Mouse (Mus musculus) stomach, embryonic 14.5 days (tissue): ENCODE data around the gene Tnfaip2. TPM values are rescaled to one million over a fixed set of nuclear protein-coding genes. Genes with fewer than 3 reads are reported as not detected.

Source experiments
- ATAC-seq: fragments of 200-750 bp; cut with Nextera tagmentation; 2 replicates; pipeline ENCODE4 v1.8.0; 2017; ENCODE audit warnings: low read depth, moderate TSS enrichment; ENCODE audit not compliant: insufficient number of reproducible peaks, insufficient read depth, low FRiP score
- H3K27ac ChIP-seq: fragments of 300-500 bp; sonication (generic); 2 replicates; pipeline ENCODE4 v1.5.1; 2014; ENCODE audit warnings: mild to moderate bottlenecking, low read length, moderate library complexity, mixed read lengths
- H3K27me3 ChIP-seq: fragments of 300-500 bp; sonication (generic); 2 replicates; pipeline ENCODE4 v1.6.1; 2014; ENCODE audit warnings: low read length, control low read depth, mixed read lengths; ENCODE audit not compliant: control insufficient read depth, insufficient read depth
- H3K36me3 ChIP-seq: fragments of 300-500 bp; sonication (generic); 2 replicates; pipeline ENCODE4 v1.6.1; 2014; ENCODE audit warnings: mild to moderate bottlenecking, control low read depth, low read length, moderate library complexity, mixed read lengths; ENCODE audit not compliant: control insufficient read depth, insufficient read depth
- H3K4me1 ChIP-seq: fragments of 300-500 bp; sonication (generic); 2 replicates; pipeline ENCODE4 v1.6.1; 2014; ENCODE audit warnings: low read length, control low read depth, mixed read lengths; ENCODE audit not compliant: control insufficient read depth, insufficient read depth
- H3K4me2 ChIP-seq: fragments of 300-500 bp; sonication (generic); replicated peaks from 2 replicates; pipeline ENCODE4 v1.6.1; 2014; ENCODE audit warnings: low read depth, low read length, control low read depth
- H3K4me3 ChIP-seq: fragments of 300-500 bp; sonication (generic); 2 replicates; pipeline ENCODE4 v1.5.1; 2014; ENCODE audit warnings: low read depth, low read length, control low read depth
- H3K9ac ChIP-seq: fragments of 300-500 bp; sonication (generic); replicated peaks from 2 replicates; pipeline ENCODE4 v1.6.1; 2014; ENCODE audit warnings: low read depth, mild to moderate bottlenecking, control low read depth, low read length, moderate library complexity, mixed read lengths
- H3K9me3 ChIP-seq: fragments of 300-500 bp; sonication (generic); 2 replicates; pipeline ENCODE4 v1.6.1; 2016; ENCODE audit warnings: low read depth, low read length, control low read depth; ENCODE audit not compliant: control insufficient read depth
- WGBS: fragments of 180-500 bp; shearing (Covaris S2); extraction: QIAGEN DNeasy Blood & Tissue Kit; methylation state at CpG from one replicate; pipeline ENCODE4 v1.1.7; 2014; 5-methylcytosine and 5-hydroxymethylcytosine counted together
- polyA plus RNA-seq: library from polyadenylated mRNA; unstranded; fragments of >200 nt; fragmentation: Nextera tagmentation; extraction: Ambion mirVana; gene quantifications from 2 replicates; pipeline ENCODE4 v1.2.1, GENCODE M21; 2014

Tnfaip2 gene
- polyA plus RNA-seq, 1 experiment from 2014 or later, result 5.0 TPM

DNA sequence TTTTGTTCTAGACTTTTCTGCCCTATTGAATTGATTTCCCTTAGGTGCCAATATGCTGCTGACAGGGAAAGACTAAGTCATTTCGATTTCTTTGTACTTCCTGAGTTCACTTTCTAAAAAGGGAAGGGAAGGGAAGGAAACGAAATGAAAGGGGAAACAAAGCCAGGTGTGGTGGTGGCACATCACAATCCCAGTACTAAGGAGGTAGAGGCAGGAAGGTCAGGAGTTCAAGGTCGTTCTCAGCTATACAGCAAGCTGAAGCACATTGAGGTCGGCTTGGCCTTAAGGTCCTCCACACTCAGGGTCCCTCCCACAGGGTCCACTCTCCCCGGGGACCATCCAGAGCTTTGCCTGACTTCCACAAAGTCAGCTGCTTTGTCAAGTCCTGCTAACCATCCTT lies 61.3 kb downstream of the Tnfaip2 start:
- no peak for ATAC-seq
- H3K27ac ChIP-seq, result no peak overlapping the region
- H3K9me3 ChIP-seq, result no peaks in the 10 kb centered on the region
- H3K27me3 ChIP-seq, result no peaks in the 10 kb centered on the region
- H3K36me3 ChIP-seq, result no peaks in the 10 kb centered on the region
- 66% methylated on average over 5 of the region's 5 CpGs for WGBS
- H3K4me1 ChIP-seq, result no peaks in the 10 kb centered on the region
- H3K9ac ChIP-seq, result no peak overlapping the region
- H3K4me3 ChIP-seq, result no peak overlapping the region
- H3K4me2 ChIP-seq, result no peak overlapping the region

Other genes with a start within 250 kb of the Tnfaip2 start
- gene Amn, start 171.4 kb upstream of the Tnfaip2 start, polyA plus RNA-seq, result not detected in 2 replicates
- 44.1 and 44.9 TPM in 2 replicates for gene Cdc42bpb, start 64.8 kb upstream of the Tnfaip2 start, polyA plus RNA-seq
- 0.93 and 1.5 TPM in 2 replicates for gene Lbhd2, start 35.7 kb upstream of the Tnfaip2 start, polyA plus RNA-seq
- gene Exoc3l4, start 25.5 kb upstream of the Tnfaip2 start, polyA plus RNA-seq, result 5.7 and 6.8 TPM in 2 replicates
- 38.4 and 42.6 TPM in 2 replicates for gene Gm266, start 43.4 kb downstream of the Tnfaip2 start, polyA plus RNA-seq
- gene Eif5, start 95.5 kb downstream of the Tnfaip2 start, polyA plus RNA-seq, result 448 and 475 TPM in 2 replicates
- 58.5 and 58.9 TPM in 2 replicates for gene Mark3, start 132.1 kb downstream of the Tnfaip2 start, polyA plus RNA-seq
- gene Ckb, start 229.9 kb downstream of the Tnfaip2 start, polyA plus RNA-seq, result 548 and 555 TPM in 2 replicates
- gene Trmt61a, start 235.6 kb downstream of the Tnfaip2 start, polyA plus RNA-seq, result 7.8 and 9.2 TPM in 2 replicates